Mouse (Mus musculus) monocyte, adult 2 months (primary cell): ENCODE results near the gene Col6a5.
"Not testable (repeated sequence)": the region's sequence is repeated elsewhere in the genome, so short reads cannot be mapped to it uniquely, and the experiment has no call there.

Experiments used
- DNase-seq, 2 experiments: peaks; one replicate each; pipeline ENCODE4 v3.0.0; 2022; ENCODE audit warnings: low spot score in 2 of 2, low read depth in 1 of 2

The Col6a5 gene

GRCm38 (mm10) chr9:105910166-105910565, 50.3 kb downstream of the Col6a5 start:
- no peak for DNase-seq

- DNase-seq = no peak
Measured at GRCm38 (mm10) chr9:105909352-105909751, 51.1 kb downstream of the Col6a5 start.

GRCm38 (mm10) chr9:105907411-105907810, 53.0 kb downstream of the Col6a5 start:
- DNase-seq = no peak

- no peak for DNase-seq
Measured at GRCm38 (mm10) chr9:105887521-105887920, 72.9 kb downstream of the Col6a5 start.

- DNase-seq = no peak
Measured at GRCm38 (mm10) chr9:105884656-105885430, 75.6 kb downstream of the Col6a5 start.

GRCm38 (mm10) chr9:105880743-105881142, 79.7 kb downstream of the Col6a5 start:
- no peak for DNase-seq

- DNase-seq = no peak
Measured at GRCm38 (mm10) chr9:105878365-105879108, 81.9 kb downstream of the Col6a5 start.

GRCm38 (mm10) chr9:105876124-105876523, 84.3 kb downstream of the Col6a5 start:
- DNase-seq = no peak

GRCm38 (mm10) chr9:105871643-105872042, 88.8 kb downstream of the Col6a5 start:
- no peak for DNase-seq

GRCm38 (mm10) chr9:105857773-105858172, 102.7 kb downstream of the Col6a5 start:
- peak in 1 of 2 experiments; percentile 2 for DNase-seq

GRCm38 (mm10) chr9:105852778-105853065, 107.7 kb downstream of the Col6a5 start:
- DNase-seq = no peak

- no peak for DNase-seq
Measured at GRCm38 (mm10) chr9:105852015-105852777, 108.2 kb downstream of the Col6a5 start.

- DNase-seq = no peak
Measured at GRCm38 (mm10) chr9:105851011-105851410, 109.4 kb downstream of the Col6a5 start.

- no peak for DNase-seq
Measured at GRCm38 (mm10) chr9:105848396-105848795, 112.0 kb downstream of the Col6a5 start.

GRCm38 (mm10) chr9:105847261-105847660, 113.2 kb downstream of the Col6a5 start:
- DNase-seq = no peak

GRCm38 (mm10) chr9:105841386-105841785, 119.1 kb downstream of the Col6a5 start:
- DNase-seq = not testable (repeated sequence)

GRCm38 (mm10) chr9:105839147-105839515, 121.3 kb downstream of the Col6a5 start:
- DNase-seq = no peak

- DNase-seq = no peak
Measured at GRCm38 (mm10) chr9:105838396-105839146, 121.9 kb downstream of the Col6a5 start.

GRCm38 (mm10) chr9:105835587-105835986, 124.9 kb downstream of the Col6a5 start:
- no peak for DNase-seq

- no peak for DNase-seq
Measured at GRCm38 (mm10) chr9:105834799-105835198, 125.6 kb downstream of the Col6a5 start.

GRCm38 (mm10) chr9:105831291-105831690, 129.2 kb downstream of the Col6a5 start:
- DNase-seq = no peak
